Mouse (Mus musculus) hindbrain, embryonic 16.5 days (tissue): Measurements from ENCODE around the gene 1700025G04Rik. TPM values are rescaled to one million over a fixed set of nuclear protein-coding genes. Genes with fewer than 3 reads are reported as not detected.

Experiments
- ATAC-seq: fragments of 200-750 bp; cut with Nextera tagmentation; 2 replicates; pipeline ENCODE4 v1.8.0; 2017; ENCODE audit warnings: moderate TSS enrichment, moderate library complexity
- H3K27ac ChIP-seq: fragments of 300-500 bp; sonication (generic); 2 replicates; pipeline ENCODE4 v1.5.1; 2014; ENCODE audit warnings: low read depth, mild to moderate bottlenecking, control low read depth, low read length, moderate library complexity
- H3K27me3 ChIP-seq: fragments of 300-500 bp; sonication (generic); replicated peaks from 2 replicates; pipeline ENCODE4 v1.6.1; 2014; ENCODE audit warnings: low read length; ENCODE audit not compliant: control insufficient read depth, insufficient read depth
- H3K36me3 ChIP-seq: fragments of 300-500 bp; sonication (generic); 2 replicates; pipeline ENCODE4 v1.6.1; 2014; ENCODE audit warnings: mild to moderate bottlenecking, low read length, moderate library complexity, mixed read lengths; ENCODE audit not compliant: control insufficient read depth, insufficient read depth
- H3K4me1 ChIP-seq: fragments of 300-500 bp; sonication (generic); 2 replicates; pipeline ENCODE4 v1.6.1; 2014; ENCODE audit warnings: low read depth, low read length; ENCODE audit not compliant: control insufficient read depth, insufficient read depth
- H3K4me2 ChIP-seq: fragments of 300-500 bp; sonication (generic); 2 replicates; pipeline ENCODE4 v1.6.1; 2014; ENCODE audit warnings: mild to moderate bottlenecking, low read length, control low read depth, moderate library complexity
- H3K4me3 ChIP-seq: fragments of 300-500 bp; sonication (generic); 2 replicates; pipeline ENCODE4 v1.5.1; 2014; ENCODE audit warnings: mild to moderate bottlenecking, low read length, control low read depth, moderate library complexity
- H3K9ac ChIP-seq: fragments of 300-500 bp; sonication (generic); 2 replicates; pipeline ENCODE4 v1.6.1; 2014; ENCODE audit warnings: low read depth, mild to moderate bottlenecking, control low read depth, low read length, moderate library complexity
- H3K9me3 ChIP-seq: fragments of 300-500 bp; sonication (generic); 2 replicates; pipeline ENCODE4 v1.6.1; 2014; ENCODE audit warnings: mild to moderate bottlenecking, low read length, moderate library complexity; ENCODE audit not compliant: control insufficient read depth
- WGBS: fragments of 180-500 bp; shearing (Covaris S2); extraction: QIAGEN DNeasy Blood & Tissue Kit; methylation state at CpG from one replicate; pipeline ENCODE4 v1.1.7; 2014; 5-methylcytosine and 5-hydroxymethylcytosine counted together
- polyA plus RNA-seq: library from polyadenylated mRNA; unstranded; fragments of >200 nt; fragmentation: Nextera tagmentation; extraction: Ambion mirVana; gene quantifications from 2 replicates; pipeline ENCODE4 v1.2.1, GENCODE M21; 2015

Gene 1700025G04Rik
- polyA plus RNA-seq, 1 experiment from 2014 or later, result 24.9 TPM

DNA sequence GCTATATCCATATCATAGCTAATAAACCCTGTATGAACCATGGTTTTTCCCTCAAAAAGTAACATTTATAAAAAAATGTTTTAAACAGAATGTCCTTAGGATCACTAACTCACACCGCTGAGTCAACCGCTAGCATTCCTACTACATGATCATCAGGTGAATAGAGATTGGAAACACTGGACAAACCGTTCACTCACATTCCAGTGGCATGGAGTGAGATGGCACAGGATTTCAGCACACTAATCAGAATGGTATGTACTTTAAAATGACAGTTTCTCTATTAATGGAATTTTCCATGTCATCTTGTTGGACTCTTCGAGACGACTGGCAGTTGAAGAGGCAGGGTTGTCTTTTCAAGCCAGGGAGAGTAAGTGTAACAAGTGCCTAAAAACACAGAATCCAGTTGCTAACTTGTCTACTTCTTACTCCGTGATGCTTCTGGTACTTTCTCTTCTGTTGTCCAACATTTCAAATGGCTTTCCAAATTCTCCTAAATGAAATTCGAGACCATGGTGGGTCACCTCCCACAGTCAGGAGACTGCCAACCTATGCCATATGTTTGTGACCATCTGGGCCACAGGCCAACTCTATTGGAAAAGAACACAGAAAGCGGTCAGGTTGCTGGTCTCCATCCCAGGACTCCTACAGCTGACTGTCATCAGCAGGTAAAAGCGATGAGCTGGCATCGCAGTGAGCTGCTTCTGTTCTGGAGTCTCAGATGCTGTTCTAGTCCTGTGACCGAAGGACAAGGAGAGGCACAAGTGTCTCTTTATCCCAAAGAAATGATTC, 26.4 kb downstream of the 1700025G04Rik start:
- ATAC-seq, result no peak

DNA sequence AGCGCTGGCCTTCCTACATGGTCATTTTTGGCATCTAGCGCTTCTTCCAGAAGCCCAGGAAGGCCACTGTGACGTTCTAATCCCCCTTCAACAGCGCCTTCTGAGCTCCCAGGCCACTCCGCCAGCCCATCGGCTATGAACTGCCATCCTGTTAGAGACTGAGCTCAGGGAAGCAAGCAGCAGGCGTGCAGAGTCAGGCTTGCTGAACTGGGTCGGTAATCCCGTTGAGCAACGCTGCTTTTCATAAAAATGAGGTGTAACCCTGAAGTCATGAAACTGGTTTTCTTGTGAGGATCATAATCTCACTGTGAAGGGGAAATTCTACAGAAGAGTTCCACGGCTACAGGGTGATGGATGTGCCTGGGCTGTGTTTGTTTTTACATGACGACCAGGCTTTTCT, 28.2 kb downstream of the 1700025G04Rik start:
- 87% methylated on average over 12 of the region's 12 CpGs for WGBS

More for the DNA sequence above, 26.4 kb downstream of the 1700025G04Rik start:
- H3K27ac ChIP-seq, result no peak overlapping the region
- no peak overlapping the region for H3K4me2 ChIP-seq
- H3K9ac ChIP-seq, result no peak overlapping the region
- no peaks in the 10 kb centered on the region for H3K27me3 ChIP-seq
- H3K36me3 ChIP-seq, result no peaks in the 10 kb centered on the region
- 87% methylated on average over 11 of the region's 11 CpGs for WGBS
- no peaks in the 10 kb centered on the region for H3K9me3 ChIP-seq
- H3K4me3 ChIP-seq, result no peak overlapping the region
- no peaks in the 10 kb centered on the region for H3K4me1 ChIP-seq

DNA sequence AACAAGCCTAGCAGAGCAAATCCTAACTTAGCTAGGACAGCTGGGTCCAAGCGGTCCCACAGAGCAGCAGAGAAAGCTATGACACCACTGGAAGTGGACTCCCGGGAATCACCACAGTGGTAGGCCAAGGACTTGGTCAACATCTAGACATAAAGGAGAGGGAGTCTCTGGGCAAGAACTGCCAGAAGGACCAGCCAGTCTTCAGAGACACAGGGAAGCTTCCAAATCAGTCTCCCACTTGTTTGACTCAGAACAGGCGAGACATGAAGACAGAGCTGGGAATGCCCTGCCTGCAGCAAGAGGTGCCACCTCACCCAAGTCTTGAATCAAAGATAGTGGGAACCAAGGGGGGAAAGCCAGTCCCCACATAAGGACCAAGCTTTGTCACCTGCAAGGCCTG, 29.7 kb downstream of the 1700025G04Rik start:
- Histone ChIP-seq H3K27ac (no peak overlapping the region), H3K27me3 (no peaks in the 10 kb centered on the region), H3K9me3 (no peaks in the 10 kb centered on the region), H3K4me2 (no peak overlapping the region), H3K4me3 (no peak overlapping the region), H3K4me1 (no peaks in the 10 kb centered on the region), H3K36me3 (no peaks in the 10 kb centered on the region), H3K9ac (no peak overlapping the region)
- no peak for ATAC-seq
- WGBS, result 88% methylated on average over 3 of the region's 3 CpGs

More for the DNA sequence above, 28.2 kb downstream of the 1700025G04Rik start:
- no peak overlapping the region for H3K4me3 ChIP-seq
- no peaks in the 10 kb centered on the region for H3K4me1 ChIP-seq
- H3K27ac ChIP-seq, result no peak overlapping the region
- no peak overlapping the region for H3K4me2 ChIP-seq
- no peaks in the 10 kb centered on the region for H3K36me3 ChIP-seq
- H3K9ac ChIP-seq, result no peak overlapping the region
- H3K27me3 ChIP-seq, result no peaks in the 10 kb centered on the region
- no peak for ATAC-seq
- H3K9me3 ChIP-seq, result no peaks in the 10 kb centered on the region

DNA sequence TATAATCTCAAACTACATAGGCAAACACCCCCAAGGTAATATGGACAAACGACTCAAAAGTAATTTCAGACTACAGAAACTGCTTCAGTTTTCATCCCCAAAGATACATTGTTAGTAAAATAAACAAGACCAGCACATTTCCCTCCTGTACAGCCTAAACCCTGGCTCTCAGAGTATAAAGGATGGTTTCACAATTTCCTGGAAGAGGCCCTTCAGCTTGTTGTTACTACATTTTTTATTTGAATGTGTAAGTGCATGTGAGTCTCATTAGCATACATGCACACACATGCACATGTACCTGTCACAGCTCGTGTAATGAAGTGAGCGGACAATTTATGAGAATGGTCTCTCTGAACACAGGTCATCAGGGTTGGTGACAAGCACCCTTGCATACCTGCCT, 31.1 kb downstream of the 1700025G04Rik start:
- Histone ChIP-seq H3K9me3 (no peaks in the 10 kb centered on the region), H3K36me3 (no peaks in the 10 kb centered on the region), H3K4me1 (no peaks in the 10 kb centered on the region), H3K27ac (no peak overlapping the region), H3K9ac (no peak overlapping the region), H3K4me2 (no peak overlapping the region), H3K4me3 (no peak overlapping the region), H3K27me3 (no peaks in the 10 kb centered on the region)
- ATAC-seq, result no peak
- 80% methylated on average over 3 of the region's 3 CpGs for WGBS

DNA sequence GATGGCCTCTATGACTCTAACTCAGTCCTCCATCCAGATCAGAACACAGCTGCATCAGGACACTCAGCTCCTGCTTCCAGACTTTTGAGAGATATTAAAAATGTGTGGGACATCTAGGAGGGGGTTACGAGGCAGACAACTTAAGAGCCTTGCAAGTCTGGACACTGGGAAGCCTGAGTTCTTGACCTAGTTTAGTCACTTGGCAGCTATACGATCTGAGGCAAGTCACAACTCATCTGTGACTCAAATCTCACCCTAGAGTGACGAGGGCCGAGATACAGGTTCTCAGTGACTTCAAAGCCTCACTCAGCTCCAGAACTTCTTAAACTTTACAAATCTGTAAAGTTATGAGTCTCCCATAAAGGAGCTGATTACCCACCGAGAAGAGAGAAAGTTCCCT, 36.8 kb downstream of the 1700025G04Rik start:
- no peaks in the 10 kb centered on the region for H3K27me3 ChIP-seq
- no peak overlapping the region for H3K4me2 ChIP-seq
- H3K9me3 ChIP-seq, result no peaks in the 10 kb centered on the region
- no peak overlapping the region for H3K4me3 ChIP-seq
- no peaks in the 10 kb centered on the region for H3K36me3 ChIP-seq
- H3K9ac ChIP-seq, result no peak overlapping the region
- 88% methylated on average over 5 of the region's 5 CpGs for WGBS
- no peaks in the 10 kb centered on the region for H3K4me1 ChIP-seq
- ATAC-seq, result no peak
- no peak overlapping the region for H3K27ac ChIP-seq

DNA sequence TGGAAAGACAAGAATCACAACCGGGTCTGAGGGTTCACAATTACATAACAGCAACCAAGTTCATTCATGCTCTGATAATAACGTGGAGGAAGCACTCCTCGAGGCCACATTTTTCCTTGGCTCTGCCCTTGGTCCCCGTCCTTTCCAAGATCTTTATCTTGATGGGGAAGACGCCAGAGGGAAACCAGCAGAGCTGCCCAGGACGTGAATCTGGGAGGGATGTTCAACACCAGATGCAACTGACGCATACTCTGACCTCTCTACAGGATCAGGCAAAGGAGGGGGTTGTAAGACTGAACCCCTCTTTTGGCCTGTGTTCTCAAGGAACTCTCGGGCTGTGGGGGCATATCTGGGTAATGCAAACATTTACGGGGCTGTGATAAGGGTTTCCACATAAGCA, 38.1 kb downstream of the 1700025G04Rik start:
- Histone ChIP-seq H3K36me3 (no peaks in the 10 kb centered on the region), H3K4me2 (no peak overlapping the region), H3K4me3 (no peak overlapping the region), H3K9me3 (no peaks in the 10 kb centered on the region), H3K27me3 (no peaks in the 10 kb centered on the region), H3K4me1 (no peaks in the 10 kb centered on the region), H3K9ac (no peak overlapping the region), H3K27ac (no peak overlapping the region)
- 74% methylated on average over 9 of the region's 9 CpGs for WGBS
- no peak for ATAC-seq

DNA sequence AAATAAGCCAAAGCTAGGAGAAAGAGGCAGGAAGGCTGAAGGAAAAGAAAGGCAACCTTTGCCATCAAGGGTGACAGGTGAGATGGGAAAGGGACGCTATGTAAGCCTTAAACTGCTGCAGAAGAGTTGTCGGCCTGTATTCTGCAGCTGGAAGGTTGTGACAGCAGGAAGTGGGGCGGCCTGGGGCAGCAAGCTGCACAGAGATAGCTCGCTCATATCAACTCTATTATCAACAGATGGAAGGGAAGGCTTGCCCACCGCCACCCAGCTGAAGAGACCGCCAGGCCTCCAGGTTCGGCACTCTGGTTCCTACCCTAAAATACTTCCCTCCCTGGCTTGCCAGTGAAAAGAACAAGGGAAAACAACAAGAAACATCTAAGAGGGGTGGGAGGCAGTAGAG, 39.9 kb downstream of the 1700025G04Rik start:
- no peaks in the 10 kb centered on the region for H3K9me3 ChIP-seq
- no peak overlapping the region for H3K4me2 ChIP-seq
- H3K4me3 ChIP-seq, result no peak overlapping the region
- no peak for ATAC-seq
- no peak overlapping the region for H3K27ac ChIP-seq
- H3K4me1 ChIP-seq, result no peaks in the 10 kb centered on the region
- no peaks in the 10 kb centered on the region for H3K27me3 ChIP-seq
- H3K36me3 ChIP-seq, result no peaks in the 10 kb centered on the region
- 87% methylated on average over 7 of the region's 7 CpGs for WGBS
- H3K9ac ChIP-seq, result no peak overlapping the region

DNA sequence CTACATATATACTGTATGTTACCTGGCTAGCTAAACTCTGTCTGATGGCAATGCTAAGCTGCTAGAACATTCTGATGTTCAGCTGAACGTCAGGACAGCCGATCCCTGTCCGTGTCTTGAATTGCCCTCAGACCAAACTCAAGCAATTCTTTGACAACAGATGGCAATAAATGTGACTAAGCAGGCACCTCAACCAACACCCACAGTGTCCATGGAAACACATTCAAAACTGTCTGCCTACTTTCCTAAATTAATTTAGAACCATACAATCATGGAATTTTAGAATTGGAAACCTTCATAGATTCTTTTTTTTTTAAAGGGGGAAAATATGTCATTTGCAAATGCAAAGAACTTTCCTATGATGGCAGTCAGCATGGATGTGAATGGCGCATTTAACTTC, 41.6 kb downstream of the 1700025G04Rik start:
- Histone ChIP-seq H3K27me3 (no peaks in the 10 kb centered on the region), H3K36me3 (no peaks in the 10 kb centered on the region), H3K9ac (no peak overlapping the region), H3K4me2 (no peak overlapping the region), H3K4me3 (no peak overlapping the region), H3K4me1 (no peaks in the 10 kb centered on the region), H3K27ac (no peak overlapping the region), H3K9me3 (no peaks in the 10 kb centered on the region)
- ATAC-seq, result no peak
- WGBS, result 73% methylated on average over 4 of the region's 4 CpGs

DNA sequence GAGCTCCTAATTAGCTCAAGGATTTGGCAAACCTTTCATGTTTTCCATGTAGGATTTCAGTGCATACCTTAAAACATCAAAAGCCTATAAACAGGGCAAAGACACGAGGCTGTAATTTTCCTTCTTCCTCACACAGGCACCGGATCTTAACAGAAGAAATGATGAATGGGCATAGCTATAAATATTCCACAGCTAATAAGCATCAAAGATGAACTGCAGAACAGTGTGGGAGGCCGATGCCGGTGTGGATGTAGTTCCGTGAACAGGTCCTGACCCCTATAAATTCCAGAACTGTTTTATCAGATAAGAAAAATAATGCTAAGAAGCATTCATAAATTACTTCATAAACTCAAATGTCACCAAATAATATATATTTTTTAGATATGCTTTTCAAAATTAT, 42.5 kb downstream of the 1700025G04Rik start:
- Histone ChIP-seq H3K9me3 (no peaks in the 10 kb centered on the region), H3K36me3 (no peaks in the 10 kb centered on the region), H3K27me3 (no peaks in the 10 kb centered on the region), H3K4me3 (no peak overlapping the region), H3K4me1 (no peaks in the 10 kb centered on the region), H3K9ac (no peak overlapping the region), H3K27ac (no peak overlapping the region), H3K4me2 (no peak overlapping the region)
- WGBS, result 48% methylated on average over 5 of the region's 5 CpGs
- ATAC-seq, result no peak
